Mouse (Mus musculus) embryonic facial prominence, embryonic 10.5 days (tissue): ENCODE data around the gene Serinc1. TPM values are rescaled to one million over a fixed set of nuclear protein-coding genes. Genes with fewer than 3 reads are reported as not detected.

Experiments used
- polyA plus RNA-seq: library from polyadenylated mRNA; unstranded; fragments of >200 nt; fragmentation: Nextera tagmentation; extraction: Ambion mirVana; gene quantifications from 2 replicates; pipeline ENCODE4 v1.2.1, GENCODE M21; 2016

Serinc1 gene
- polyA plus RNA-seq, 1 experiment from 2014 or later: 126 TPM

Other genes with a start within 250 kb of the Serinc1 start
- gene Hsf2, start 46.1 kb downstream of the Serinc1 start, polyA plus RNA-seq: 56.4 and 58.5 TPM in 2 replicates
- gene Pkib, start 99.5 kb upstream of the Serinc1 start, polyA plus RNA-seq: 1.1 and 1.4 TPM in 2 replicates